Mouse (Mus musculus): ENCODE data around the gene Rnf25. TPM values are rescaled to one million over a fixed set of nuclear protein-coding genes. Genes with fewer than 3 reads are reported as not detected.

Gene Rnf25
- polyA plus RNA-seq (2015; fragmentation: Nextera tagmentation; extraction: Ambion mirVana): 39.4 and 44.3 TPM in 2 replicates

DNA sequence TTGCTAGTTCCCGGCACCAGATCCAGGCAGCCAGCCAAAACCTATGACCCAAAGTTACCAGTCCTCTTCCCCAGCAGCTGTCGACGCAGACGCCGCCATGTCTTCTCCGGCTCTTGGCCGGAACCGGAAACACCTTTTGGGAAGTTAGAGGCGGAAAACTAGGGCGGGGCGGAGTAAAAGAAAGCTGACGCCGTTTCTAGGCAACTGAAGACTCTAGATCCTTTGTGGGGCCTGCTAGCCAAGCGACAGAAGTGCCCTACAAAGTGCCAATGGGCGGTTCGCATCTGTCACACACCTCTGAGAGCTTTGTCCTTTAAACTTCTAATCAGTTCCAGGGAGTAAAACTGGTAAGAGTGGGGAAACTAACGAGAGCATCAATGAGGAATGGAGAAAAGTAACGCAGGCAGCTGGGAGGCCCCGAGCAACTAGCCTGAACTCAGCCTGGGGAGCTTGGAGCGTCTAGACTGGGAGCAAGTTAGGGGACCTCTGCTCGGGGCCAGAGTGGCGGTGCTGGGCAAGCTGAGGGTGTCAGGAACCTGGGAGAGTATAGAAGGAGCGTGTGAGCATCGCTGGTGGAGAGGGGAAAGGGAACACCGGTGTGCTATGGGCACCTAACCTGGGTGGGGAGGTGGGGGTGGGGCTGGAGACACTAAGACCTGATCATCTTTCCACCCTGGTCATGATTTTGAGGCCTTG, at the start of gene Rnf25, which contains the start of gene Stk36:
TSS of gene Rnf25 (minus strand) at position 131 of the 696 bp plus-strand sequence.
TSS of gene Stk36 (plus strand) at position 179 of the 696 bp plus-strand sequence.
- Histone ChIP-seq H3K27ac (ENCODE audit: low read length) (peak within 1 kb of the TSS; percentile 53), H3K4me2 (ENCODE audit: low read length) (peak within 1 kb of the TSS; percentile 96), H3K9me3 (ENCODE audit: control insufficient read depth, low read length) (no peaks in the 10 kb centered on the region), H3K9ac (replicated peaks; ENCODE audit: low read depth, low read length) (peak within 1 kb of the TSS; percentile 84), H3K27me3 (replicated peaks; ENCODE audit: control insufficient read depth, insufficient read depth, low read length) (no peaks in the 10 kb centered on the region), H3K36me3 (ENCODE audit: control insufficient read depth, insufficient read depth) (peaks cover 8% of the 10 kb centered on the region; the same call in 1 of the 2 replicates), H3K4me3 (replicated peaks; ENCODE audit: low read length) (peak within 1 kb of the TSS; percentile 89), H3K4me1 (replicated peaks; ENCODE audit: control insufficient read depth, insufficient read depth, low read length) (peaks cover 15% of the 10 kb centered on the region)
- WGBS: 8% methylated on average over 25 of the region's 25 CpGs
- ATAC-seq: peak; percentile 94

DNA sequence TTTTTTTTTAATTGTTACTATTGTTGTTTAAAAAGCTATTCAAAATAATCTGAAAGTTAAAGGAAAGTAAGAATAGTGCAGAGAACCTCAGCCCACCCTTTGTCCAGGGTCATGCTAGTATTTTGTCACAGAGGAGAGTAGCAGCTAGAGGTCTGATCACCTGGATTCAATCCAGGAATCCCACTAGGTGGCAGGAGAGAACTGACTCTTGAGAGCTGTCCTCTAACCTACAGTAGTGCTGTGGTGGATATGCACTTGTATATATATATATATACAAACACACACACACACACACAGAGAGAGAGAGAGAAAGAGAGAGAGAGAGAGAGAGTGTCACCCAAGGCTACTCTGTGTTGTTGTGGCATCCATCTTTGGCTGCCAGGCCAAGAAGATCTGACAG, 42.7 kb upstream of the Rnf25 start:
- Histone ChIP-seq H3K9me3 (ENCODE audit: control insufficient read depth, low read length) (no peaks in the 10 kb centered on the region), H3K4me3 (replicated peaks; ENCODE audit: low read length) (no peak overlapping the region), H3K4me1 (replicated peaks; ENCODE audit: control insufficient read depth, insufficient read depth, low read length) (no peaks in the 10 kb centered on the region), H3K36me3 (ENCODE audit: control insufficient read depth, insufficient read depth) (no peaks in the 10 kb centered on the region), H3K9ac (replicated peaks; ENCODE audit: low read depth, low read length) (no peak overlapping the region), H3K27ac (ENCODE audit: low read length) (no peak overlapping the region), H3K27me3 (replicated peaks; ENCODE audit: control insufficient read depth, insufficient read depth, low read length) (no peaks in the 10 kb centered on the region), H3K4me2 (ENCODE audit: low read length) (no peak overlapping the region)
- ATAC-seq: no peak

GRCm38 (mm10) chr1:74643524-74643923, 42.3 kb upstream of the Rnf25 start:
- ATAC-seq: no peak
- H3K4me3 ChIP-seq (replicated peaks; ENCODE audit: low read length): no peak overlapping the region
- H3K9ac ChIP-seq (replicated peaks; ENCODE audit: low read depth, low read length): no peak overlapping the region

GRCm38 (mm10) chr1:74632734-74633133, 31.5 kb upstream of the Rnf25 start:
- no peaks in the 10 kb centered on the region for H3K27me3 ChIP-seq (replicated peaks; ENCODE audit: control insufficient read depth, insufficient read depth, low read length)
- H3K36me3 ChIP-seq (ENCODE audit: control insufficient read depth, insufficient read depth): peaks cover 11% of the 10 kb centered on the region
- ATAC-seq: no peak
- no peak overlapping the region for H3K27ac ChIP-seq (ENCODE audit: low read length)
- WGBS: 79% methylated on average over 4 of the region's 4 CpGs
- no peaks in the 10 kb centered on the region for H3K9me3 ChIP-seq (ENCODE audit: control insufficient read depth, low read length)
- H3K9ac ChIP-seq (replicated peaks; ENCODE audit: low read depth, low read length): no peak overlapping the region
- H3K4me3 ChIP-seq (replicated peaks; ENCODE audit: low read length): no peak overlapping the region
- no peaks in the 10 kb centered on the region for H3K4me1 ChIP-seq (replicated peaks; ENCODE audit: control insufficient read depth, insufficient read depth, low read length)
- no peak overlapping the region for H3K4me2 ChIP-seq (ENCODE audit: low read length)

More at GRCm38 (mm10) chr1:74643524-74643923, 42.3 kb upstream of the Rnf25 start:
- Histone ChIP-seq H3K27ac (ENCODE audit: low read length) (no peak overlapping the region), H3K4me1 (replicated peaks; ENCODE audit: control insufficient read depth, insufficient read depth, low read length) (no peaks in the 10 kb centered on the region), H3K27me3 (replicated peaks; ENCODE audit: control insufficient read depth, insufficient read depth, low read length) (no peaks in the 10 kb centered on the region), H3K9me3 (ENCODE audit: control insufficient read depth, low read length) (no peaks in the 10 kb centered on the region), H3K36me3 (ENCODE audit: control insufficient read depth, insufficient read depth) (no peaks in the 10 kb centered on the region), H3K4me2 (ENCODE audit: low read length) (no peak overlapping the region)
- WGBS: 65% methylated on average over 2 of the region's 2 CpGs

- Histone ChIP-seq H3K9me3 (ENCODE audit: control insufficient read depth, low read length) (no peaks in the 10 kb centered on the region), H3K9ac (replicated peaks; ENCODE audit: low read depth, low read length) (no peak overlapping the region), H3K27ac (ENCODE audit: low read length) (no peak overlapping the region), H3K4me3 (replicated peaks; ENCODE audit: low read length) (no peak overlapping the region), H3K36me3 (ENCODE audit: control insufficient read depth, insufficient read depth) (peaks cover 27% of the 10 kb centered on the region), H3K27me3 (replicated peaks; ENCODE audit: control insufficient read depth, insufficient read depth, low read length) (no peaks in the 10 kb centered on the region), H3K4me2 (ENCODE audit: low read length) (no peak overlapping the region), H3K4me1 (replicated peaks; ENCODE audit: control insufficient read depth, insufficient read depth, low read length) (no peaks in the 10 kb centered on the region)
- no peak for ATAC-seq
- 62% methylated on average over 7 of the region's 7 CpGs for WGBS
Observed at GRCm38 (mm10) chr1:74628001-74628400, 26.8 kb upstream of the Rnf25 start.

DNA sequence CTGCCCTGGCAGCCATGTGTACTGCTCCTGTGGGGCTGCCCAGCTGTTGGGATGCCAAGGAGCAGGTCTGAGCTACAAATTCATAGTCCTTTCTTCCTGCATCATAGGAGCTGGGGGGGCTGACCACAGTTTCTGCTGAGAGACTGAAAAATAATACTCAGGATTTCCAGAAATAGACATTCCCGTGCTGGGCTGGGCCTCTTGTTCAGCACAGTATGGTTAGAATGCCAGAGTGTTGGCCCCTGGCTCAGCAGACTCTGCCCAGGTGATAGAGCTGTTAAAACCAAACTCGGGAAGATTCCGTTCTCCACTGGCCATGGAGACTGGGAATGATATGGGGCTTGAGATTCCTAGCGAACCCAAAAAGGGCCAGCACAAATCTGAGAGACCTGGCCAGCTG, 24.9 kb upstream of the Rnf25 start:
- no peak overlapping the region for H3K27ac ChIP-seq (ENCODE audit: low read length)
- H3K9me3 ChIP-seq (ENCODE audit: control insufficient read depth, low read length): no peaks in the 10 kb centered on the region
- no peak overlapping the region for H3K4me2 ChIP-seq (ENCODE audit: low read length)
- no peaks in the 10 kb centered on the region for H3K4me1 ChIP-seq (replicated peaks; ENCODE audit: control insufficient read depth, insufficient read depth, low read length)
- peaks cover 28% of the 10 kb centered on the region for H3K36me3 ChIP-seq (ENCODE audit: control insufficient read depth, insufficient read depth)
- H3K27me3 ChIP-seq (replicated peaks; ENCODE audit: control insufficient read depth, insufficient read depth, low read length): no peaks in the 10 kb centered on the region
- ATAC-seq: no peak
- no peak overlapping the region for H3K9ac ChIP-seq (replicated peaks; ENCODE audit: low read depth, low read length)
- 87% methylated on average over 4 of the region's 4 CpGs for WGBS
- H3K4me3 ChIP-seq (replicated peaks; ENCODE audit: low read length): no peak overlapping the region

DNA sequence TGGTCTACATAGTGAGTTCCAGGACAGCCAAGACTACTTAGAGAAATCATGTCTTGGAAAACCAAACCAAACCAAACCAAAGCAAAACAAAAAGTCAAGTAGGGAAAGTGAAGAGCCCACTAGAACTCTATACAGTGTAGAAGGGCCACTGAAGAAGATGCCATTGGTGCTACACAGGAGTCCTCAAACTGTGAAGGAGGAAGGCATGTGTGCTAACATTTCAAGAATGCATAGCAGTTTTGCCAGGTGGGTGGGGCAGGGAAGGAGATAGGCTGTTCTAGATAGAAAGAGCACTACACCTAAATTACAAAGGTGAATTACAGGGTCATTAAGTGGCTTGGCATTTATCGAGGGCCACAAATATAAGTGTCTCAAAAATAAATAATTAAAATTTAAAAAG, 23.0 kb upstream of the Rnf25 start:
- no peak overlapping the region for H3K9ac ChIP-seq (replicated peaks; ENCODE audit: low read depth, low read length)
- 97% methylated on average over 1 of the region's 1 CpGs for WGBS
- H3K9me3 ChIP-seq (ENCODE audit: control insufficient read depth, low read length): no peaks in the 10 kb centered on the region
- H3K36me3 ChIP-seq (ENCODE audit: control insufficient read depth, insufficient read depth): peaks cover 25% of the 10 kb centered on the region
- ATAC-seq: no peak
- no peak overlapping the region for H3K4me2 ChIP-seq (ENCODE audit: low read length)
- H3K4me1 ChIP-seq (replicated peaks; ENCODE audit: control insufficient read depth, insufficient read depth, low read length): no peaks in the 10 kb centered on the region
- H3K27ac ChIP-seq (ENCODE audit: low read length): no peak overlapping the region
- no peak overlapping the region for H3K4me3 ChIP-seq (replicated peaks; ENCODE audit: low read length)
- no peaks in the 10 kb centered on the region for H3K27me3 ChIP-seq (replicated peaks; ENCODE audit: control insufficient read depth, insufficient read depth, low read length)

- peak overlapping the region; percentile 84 for H3K9ac ChIP-seq (replicated peaks; ENCODE audit: low read depth, low read length)
- peak overlapping the region; percentile 96 for H3K4me2 ChIP-seq (ENCODE audit: low read length)
- H3K9me3 ChIP-seq (ENCODE audit: control insufficient read depth, low read length): no peaks in the 10 kb centered on the region
- peaks cover 9% of the 10 kb centered on the region for H3K36me3 ChIP-seq (ENCODE audit: control insufficient read depth, insufficient read depth)
- peak; percentile 73 for ATAC-seq
- H3K4me1 ChIP-seq (replicated peaks; ENCODE audit: control insufficient read depth, insufficient read depth, low read length): peaks cover 15% of the 10 kb centered on the region
- 8% methylated on average over 26 of the region's 26 CpGs for WGBS
- peak overlapping the region; percentile 53; the same call in 1 of the 2 replicates for H3K27ac ChIP-seq (ENCODE audit: low read length)
- H3K4me3 ChIP-seq (replicated peaks; ENCODE audit: low read length): peak overlapping the region; percentile 89
- no peaks in the 10 kb centered on the region for H3K27me3 ChIP-seq (replicated peaks; ENCODE audit: control insufficient read depth, insufficient read depth, low read length)
Observed at GRCm38 (mm10) chr1:74600501-74601266, 513 bp downstream of the Rnf25 start.

- Histone ChIP-seq H3K27ac (ENCODE audit: low read length) (no peak overlapping the region), H3K4me1 (replicated peaks; ENCODE audit: control insufficient read depth, insufficient read depth, low read length) (no peaks in the 10 kb centered on the region; the same call in 1 of the 2 replicates), H3K4me2 (ENCODE audit: low read length) (no peak overlapping the region), H3K27me3 (replicated peaks; ENCODE audit: control insufficient read depth, insufficient read depth, low read length) (no peaks in the 10 kb centered on the region), H3K4me3 (replicated peaks; ENCODE audit: low read length) (no peak overlapping the region), H3K9ac (replicated peaks; ENCODE audit: low read depth, low read length) (no peak overlapping the region), H3K36me3 (ENCODE audit: control insufficient read depth, insufficient read depth) (peaks cover 43% of the 10 kb centered on the region), H3K9me3 (ENCODE audit: control insufficient read depth, low read length) (no peaks in the 10 kb centered on the region)
- ATAC-seq: no peak
- WGBS: 93% methylated on average over 8 of the region's 8 CpGs
Observed at GRCm38 (mm10) chr1:74594434-74594833, 6.8 kb downstream of the Rnf25 start.
